ENCODE assay signal across 8 mouse cellular contexts in the genomic region with DNA sequence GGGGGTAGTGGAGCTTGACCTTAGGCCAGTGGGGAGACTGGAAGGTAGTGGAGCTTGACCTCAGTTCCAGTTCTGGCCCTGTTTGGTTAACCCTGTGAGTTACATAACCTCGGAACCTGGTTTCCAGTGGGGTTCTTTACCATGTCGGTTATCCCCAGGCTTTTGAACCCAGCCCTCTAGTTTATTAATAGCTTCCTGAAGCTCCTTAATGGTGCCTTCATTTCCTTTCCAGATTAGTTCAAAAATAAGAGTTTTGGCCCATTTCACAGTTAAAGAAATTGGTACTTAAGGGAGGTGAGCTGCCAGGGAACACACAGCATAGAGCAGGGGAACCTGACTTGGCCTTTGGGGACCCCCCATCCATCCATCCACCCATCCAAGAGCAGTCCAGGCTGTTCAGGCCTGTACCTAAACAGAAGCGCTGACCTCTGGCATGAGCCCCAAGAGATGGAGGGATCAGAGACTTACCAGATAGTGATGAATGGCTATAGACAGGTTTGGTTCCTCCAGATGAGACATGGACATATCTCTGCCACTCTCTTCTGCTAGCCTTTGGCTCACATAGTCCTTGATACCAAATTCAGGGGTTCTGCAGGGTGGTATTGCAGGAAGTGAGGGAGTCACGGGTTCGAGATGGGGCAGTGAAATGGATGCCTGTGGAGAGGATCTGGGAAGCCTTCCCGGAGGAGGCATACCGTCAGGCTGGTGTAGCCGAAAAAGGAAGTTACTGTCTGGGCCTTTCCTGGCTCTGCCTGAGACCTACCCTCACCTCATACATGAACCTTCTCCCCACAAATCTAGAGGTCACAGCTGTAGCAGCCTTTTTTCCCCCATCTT. TPM values are rescaled to one million over a fixed set of nuclear protein-coding genes. Genes with fewer than 3 reads are reported as not detected.
DNase-seq lines count a peak whose midpoint lies in the region; ATAC-seq and TF ChIP-seq lines count a peak whose summit lies in the region.

No protein-coding gene starts in this region.

- 51% methylated on average over 8 of the region's 8 CpGs for WGBS in kidney, postnatal 0 days
- 51% methylated on average over 8 of the region's 8 CpGs for WGBS in hindbrain, postnatal 0 days

- H3K27ac ChIP-seq in kidney, postnatal 0 days: no peak overlapping the region
- peak overlapping the region; percentile 98; the same call in 1 of the 2 replicates for H3K27ac ChIP-seq in hindbrain, postnatal 0 days

- H3K9me3 ChIP-seq in kidney, postnatal 0 days (replicated peaks; ENCODE audit: low read length): no peaks in the 10 kb centered on the region
- no peaks in the 10 kb centered on the region for H3K9me3 ChIP-seq in hindbrain, postnatal 0 days (ENCODE audit: low read length)

- no peak for TF ChIP-seq CTCF in kidney, postnatal 0 days (IDR thresholded peaks at IDR 0.05; ENCODE audit: low read depth)
- TF ChIP-seq CTCF in hindbrain, postnatal 0 days (IDR thresholded peaks at IDR 0.05; ENCODE audit: low read depth): no peak

- peaks cover 14% of the 10 kb centered on the region for H3K79me2 ChIP-seq in myocyte (ENCODE audit: control insufficient read depth, insufficient read depth)

- H3K9ac ChIP-seq in kidney, postnatal 0 days (ENCODE audit: low read depth, low read length): peak overlapping the region; percentile 74; the same call in 1 of the 2 replicates
- peak overlapping the region; percentile 86 for H3K9ac ChIP-seq in hindbrain, postnatal 0 days (replicated peaks; ENCODE audit: low read length)

- ATAC-seq in kidney, postnatal 0 days (replicated peaks; ENCODE audit: low FRiP score, low read depth): no peak
- ATAC-seq in hindbrain, postnatal 0 days: no peak

- no peaks in the 10 kb centered on the region for H3K27me3 ChIP-seq in kidney, postnatal 0 days (ENCODE audit: insufficient read depth, low read length)
- no peaks in the 10 kb centered on the region for H3K27me3 ChIP-seq in hindbrain, postnatal 0 days (ENCODE audit: insufficient read depth, low read length)
- H3K27me3 ChIP-seq in myocyte (ENCODE audit: control insufficient read depth, insufficient read depth, insufficient read length): no peaks in the 10 kb centered on the region

- peaks cover 25% of the 10 kb centered on the region; the same call in 1 of the 2 replicates for H3K4me1 ChIP-seq in kidney, postnatal 0 days (replicated peaks; ENCODE audit: insufficient read depth, low read length)
- peaks cover 20% of the 10 kb centered on the region for H3K4me1 ChIP-seq in hindbrain, postnatal 0 days (ENCODE audit: insufficient read depth, low read length)

- peak overlapping the region; percentile 43 for H3ac ChIP-seq in myocyte (ENCODE audit: control insufficient read depth, insufficient read length)

- peak overlapping the region; percentile 43 for H3K4me3 ChIP-seq in kidney, postnatal 0 days (replicated peaks; ENCODE audit: low read depth, low read length)
- peak overlapping the region; percentile 71 for H3K4me3 ChIP-seq in hindbrain, postnatal 0 days (ENCODE audit: low read length)
- peak overlapping the region; percentile 22 for H3K4me3 ChIP-seq in myocyte

- intact Hi-C loops in gastrocnemius, postnatal 36 days (cut with DNase I): loop anchor here (1.0 kb wide), 1 partner anchor 16 kb away; no protein-coding TSS in a partner anchor

- H3K4me2 ChIP-seq in kidney, postnatal 0 days (ENCODE audit: low read length): peak overlapping the region; percentile 94
- H3K4me2 ChIP-seq in hindbrain, postnatal 0 days (ENCODE audit: low read depth, low read length): peak overlapping the region; percentile 86
- H3K4me2 ChIP-seq in myocyte (ENCODE audit: low read depth): peak overlapping the region; percentile 89

- TF ChIP-seq POLR2A in myocyte (IDR thresholded peaks at IDR 0.05; ENCODE audit: insufficient read length, low read depth): no peak

- H3K36me3 ChIP-seq in kidney, postnatal 0 days (ENCODE audit: insufficient read depth, low read length): peaks cover 15% of the 10 kb centered on the region; the same call in 1 of the 2 replicates
- H3K36me3 ChIP-seq in hindbrain, postnatal 0 days (ENCODE audit: insufficient read depth, low read length): peaks cover 8% of the 10 kb centered on the region; the same call in 1 of the 2 replicates
- no peaks in the 10 kb centered on the region for H3K36me3 ChIP-seq in myocyte (ENCODE audit: control insufficient read depth, insufficient read depth)

- DNase-seq in kidney, postnatal 0 days (ENCODE audit: low spot score): no peak
- DNase-seq in kidney, adult 8-10 months: no peak
- DNase-seq in cerebellum, postnatal 25 days: peak; percentile 47 to 60
- DNase-seq in hindbrain, postnatal 0 days (ENCODE audit: low spot score): no peak
- no peak for DNase-seq in urinary bladder, postnatal 4 days (ENCODE audit: low spot score in 2 of 2)
- DNase-seq in gastrocnemius, postnatal 36 days: no peak
- no peak for DNase-seq in frontal cortex, postnatal 10 days (ENCODE audit: low spot score in 2 of 2)

TF ChIP-seq in myocyte, 11 proteins besides CTCF, POLR2A, EP300 and RAD21:
- no peak for TF ChIP-seq REST (IDR thresholded peaks at IDR 0.05; ENCODE audit: insufficient read depth, insufficient read length)

RNA-seq across cellular contexts. Expression of a gene that starts 1.3 kb away (rescaled TPM):
- polyA plus RNA-seq in kidney, postnatal 0 days (2015; fragmentation: Nextera tagmentation; extraction: Ambion mirVana): 7.1 and 7.8 TPM in 2 replicates
- total RNA-seq in hindbrain, postnatal 0 days (2014; rRNA removed): 300 and 339 TPM in 2 replicates
- 124 and 141 TPM in 2 replicates for polyA plus RNA-seq in hindbrain, postnatal 0 days (2015; fragmentation: Nextera tagmentation; extraction: Ambion mirVana)
- polyA plus RNA-seq in myocyte (2012; fragmentation: generic; extraction: Trizol): 33.1 TPM
- total RNA-seq in gastrocnemius, postnatal 36 days (2021): 1 to 10 TPM; 1.9 to 2.0 TPM

RNA-seq across cellular contexts. Expression of a gene that starts 11.5 kb away (rescaled TPM):
- 576 and 592 TPM in 2 replicates for polyA plus RNA-seq in kidney, postnatal 0 days (2015; fragmentation: Nextera tagmentation; extraction: Ambion mirVana)
- 67.6 and 91.5 TPM in 2 replicates for total RNA-seq in hindbrain, postnatal 0 days (2014; rRNA removed)
- polyA plus RNA-seq in hindbrain, postnatal 0 days (2015; fragmentation: Nextera tagmentation; extraction: Ambion mirVana): 141 and 144 TPM in 2 replicates
- polyA plus RNA-seq in myocyte (2012; fragmentation: generic; extraction: Trizol): 13,722 TPM
- 100 to 1,000 TPM; 188 to 289 TPM for total RNA-seq in gastrocnemius, postnatal 36 days (2021)

RNA-seq across cellular contexts. Expression of a gene that starts 15.5 kb away (rescaled TPM):
- 19.6 and 24.6 TPM in 2 replicates for polyA plus RNA-seq in kidney, postnatal 0 days (2015; fragmentation: Nextera tagmentation; extraction: Ambion mirVana)
- total RNA-seq in hindbrain, postnatal 0 days (2014; rRNA removed): 2.4 and 6.2 TPM in 2 replicates
- 4.4 and 5.5 TPM in 2 replicates for polyA plus RNA-seq in hindbrain, postnatal 0 days (2015; fragmentation: Nextera tagmentation; extraction: Ambion mirVana)
- polyA plus RNA-seq in myocyte (2012; fragmentation: generic; extraction: Trizol): 11.1 TPM
- total RNA-seq in gastrocnemius, postnatal 36 days (2021): 1 to 10 TPM; 2.0 to 2.1 TPM

RNA-seq across cellular contexts. Expression of a gene that starts 15.6 kb away (rescaled TPM):
- 0.30 TPM in 1 of 2 replicates, not detected in the other for polyA plus RNA-seq in kidney, postnatal 0 days (2015; fragmentation: Nextera tagmentation; extraction: Ambion mirVana)
- 0.72 TPM in 1 of 2 replicates, not detected in the other for total RNA-seq in hindbrain, postnatal 0 days (2014; rRNA removed)
- polyA plus RNA-seq in hindbrain, postnatal 0 days (2015; fragmentation: Nextera tagmentation; extraction: Ambion mirVana): not detected in 2 replicates
- 0.04 TPM for polyA plus RNA-seq in myocyte (2012; fragmentation: generic; extraction: Trizol)
- total RNA-seq in gastrocnemius, postnatal 36 days (2021): not detected

RNA-seq across cellular contexts. Expression of a gene that starts 19.7 kb away (rescaled TPM):
- 43.8 and 46.8 TPM in 2 replicates for polyA plus RNA-seq in kidney, postnatal 0 days (2015; fragmentation: Nextera tagmentation; extraction: Ambion mirVana)
- 4.7 and 8.8 TPM in 2 replicates for total RNA-seq in hindbrain, postnatal 0 days (2014; rRNA removed)
- 54.8 and 56.4 TPM in 2 replicates for polyA plus RNA-seq in hindbrain, postnatal 0 days (2015; fragmentation: Nextera tagmentation; extraction: Ambion mirVana)
- polyA plus RNA-seq in myocyte (2012; fragmentation: generic; extraction: Trizol): 101 TPM
- 10 to 100 TPM; 22.1 to 22.6 TPM for total RNA-seq in gastrocnemius, postnatal 36 days (2021)

Comparison
In these comparisons a context has a peak if more than half of its experiments do, and no peak if none do; other contexts are left out.
1. DNase-seq: peak in cerebellum, postnatal 25 days (2 of 2); none in kidney, postnatal 0 days (single experiment), kidney, adult 8-10 months (0 of 2), hindbrain, postnatal 0 days (single experiment), urinary bladder, postnatal 4 days (0 of 2), gastrocnemius, postnatal 36 days (0 of 2) and frontal cortex, postnatal 10 days (0 of 2).
2. RNA of a gene that starts 11.5 kb away (polyA plus RNA-seq): 13,722 TPM in myocyte (single experiment); 576 to 592 TPM in kidney, postnatal 0 days and 141 to 144 TPM in hindbrain, postnatal 0 days; every median in the first group is over 10 times any median in the second.
3. Peak in every context shown above with its lines, with median percentiles within 50 percentile points of each other: H3K4me2 ChIP-seq and H3K4me3 ChIP-seq.